Mouse (Mus musculus) left cerebral cortex, postnatal 10 days (tissue): ENCODE measurements at regions not wholly inside any gene's neighbourhood (a gene's known extent, or its start where the extent isn't known, plus 50 kb on each side); places are given as distances from the start of the nearest gene placed in this dataset.

Experiments
- DNase-seq, 2 experiments: peaks; one replicate each; pipeline ENCODE4 v3.0.0; 2021 to 2022; ENCODE audit warnings: low spot score in 2 of 2, mixed read lengths in 1 of 2; ENCODE audit errors: extremely low spot score in 1 of 2
- intact Hi-C: fragments of 180-260 bp; cut with DNase I; formaldehyde crosslinking; loops from one replicate; pipeline ENCODE4 v1.15.1; 2025

DNA sequence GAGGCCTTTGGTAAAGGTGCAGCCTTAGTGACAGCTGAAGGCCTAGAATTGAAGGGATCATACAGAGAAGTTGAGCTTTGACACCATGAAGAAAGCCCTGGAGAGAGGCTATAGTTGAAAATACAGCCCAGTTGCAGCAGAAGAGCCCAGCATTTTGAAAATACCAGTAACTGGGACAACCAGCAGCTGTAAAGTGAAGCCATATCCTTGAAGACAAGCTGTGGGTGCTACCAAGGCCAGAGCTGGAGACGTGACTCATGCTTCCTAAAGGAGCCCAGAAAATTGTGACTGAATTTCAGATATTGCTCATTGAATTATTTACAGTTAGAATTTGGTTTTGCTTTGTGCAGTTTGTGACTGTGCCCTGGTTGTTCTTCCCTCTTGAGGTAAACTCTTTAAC lies 514.6 kb downstream of the Adam3 start:
- no peak for DNase-seq
- intact Hi-C loops: no loop called here
